Mouse (Mus musculus): ENCODE measurements around the gene Akap7.

Gene Akap7

GRCm38 (mm10) chr10:25307770-25308169, at the start of gene Akap7:
Gene Akap7 (minus strand): TSS chr10:25307870.
- in situ Hi-C loops (cut with MboI, MseI): no loop called here

GRCm38 (mm10) chr10:25354390-25354789, 46.7 kb upstream of the Akap7 start:
- in situ Hi-C loops (cut with MboI, MseI): no loop called here

- in situ Hi-C loops (cut with MboI, MseI): no loop called here
Measured at GRCm38 (mm10) chr10:25353941-25354340, 46.3 kb upstream of the Akap7 start.

GRCm38 (mm10) chr10:25342801-25343200, 35.1 kb upstream of the Akap7 start:
- in situ Hi-C loops (cut with MboI, MseI): no loop called here

GRCm38 (mm10) chr10:25340675-25341074, 33.0 kb upstream of the Akap7 start:
- in situ Hi-C loops (cut with MboI, MseI): no loop called here

GRCm38 (mm10) chr10:25333390-25334079, 25.9 kb upstream of the Akap7 start:
- in situ Hi-C loops (cut with MboI, MseI): no loop called here

- in situ Hi-C loops (cut with MboI, MseI): no loop called here
Measured at GRCm38 (mm10) chr10:25331321-25332049, 23.8 kb upstream of the Akap7 start.

GRCm38 (mm10) chr10:25330094-25330493, 22.4 kb upstream of the Akap7 start:
- in situ Hi-C loops (cut with MboI, MseI): no loop called here

GRCm38 (mm10) chr10:25327511-25327910, 19.8 kb upstream of the Akap7 start:
- in situ Hi-C loops (cut with MboI, MseI): no loop called here

GRCm38 (mm10) chr10:25325690-25326089, 18.0 kb upstream of the Akap7 start:
- in situ Hi-C loops (cut with MboI, MseI): no loop called here

- in situ Hi-C loops (cut with MboI, MseI): no loop called here
Measured at GRCm38 (mm10) chr10:25321198-25321597, 13.5 kb upstream of the Akap7 start.

- in situ Hi-C loops (cut with MboI, MseI): no loop called here
Measured at GRCm38 (mm10) chr10:25319531-25319930, 11.9 kb upstream of the Akap7 start.

- in situ Hi-C loops (cut with MboI, MseI): no loop called here
Measured at GRCm38 (mm10) chr10:25318405-25318804, 10.7 kb upstream of the Akap7 start.

GRCm38 (mm10) chr10:25317665-25318064, 10.0 kb upstream of the Akap7 start:
- in situ Hi-C loops (cut with MboI, MseI): no loop called here

- in situ Hi-C loops (cut with MboI, MseI): no loop called here
Measured at GRCm38 (mm10) chr10:25313856-25314584, 6.3 kb upstream of the Akap7 start.

- in situ Hi-C loops (cut with MboI, MseI): no loop called here
Measured at GRCm38 (mm10) chr10:25311554-25312212, 4.0 kb upstream of the Akap7 start.

GRCm38 (mm10) chr10:25310736-25311135, 3.1 kb upstream of the Akap7 start:
- in situ Hi-C loops (cut with MboI, MseI): no loop called here

GRCm38 (mm10) chr10:25309996-25310395, 2.3 kb upstream of the Akap7 start:
- in situ Hi-C loops (cut with MboI, MseI): no loop called here

GRCm38 (mm10) chr10:25305146-25305545, 2.5 kb downstream of the Akap7 start:
- in situ Hi-C loops (cut with MboI, MseI): no loop called here

- in situ Hi-C loops (cut with MboI, MseI): no loop called here
Measured at GRCm38 (mm10) chr10:25304608-25305007, 3.1 kb downstream of the Akap7 start.

GRCm38 (mm10) chr10:25299031-25299529, 8.6 kb downstream of the Akap7 start:
- in situ Hi-C loops (cut with MboI, MseI): no loop called here

- in situ Hi-C loops (cut with MboI, MseI): no loop called here
Measured at GRCm38 (mm10) chr10:25298264-25298671, 9.4 kb downstream of the Akap7 start.

Measured in T-helper 2 cell (primary cell).